Mouse (Mus musculus) intestine, embryonic 15.5 days (tissue): Measurements from ENCODE around the gene Fbxl17. TPM values are rescaled to one million over a fixed set of nuclear protein-coding genes. Genes with fewer than 3 reads are reported as not detected.

Source experiments
- ATAC-seq: fragments of 200-750 bp; cut with Nextera tagmentation; 2 replicates; pipeline ENCODE4 v1.8.0; 2017; ENCODE audit warnings: moderate TSS enrichment, moderate library complexity
- H3K27ac ChIP-seq: fragments of 300-500 bp; sonication (generic); 2 replicates; pipeline ENCODE4 v1.5.1; 2015; ENCODE audit warnings: mild to moderate bottlenecking, inconsistent platforms
- H3K27me3 ChIP-seq: fragments of 300-500 bp; sonication (generic); replicated peaks from 2 replicates; pipeline ENCODE4 v1.6.1; 2015; ENCODE audit warnings: inconsistent platforms
- H3K36me3 ChIP-seq: fragments of 300-500 bp; sonication (generic); 2 replicates; pipeline ENCODE4 v1.6.1; 2015; ENCODE audit warnings: inconsistent platforms
- H3K4me1 ChIP-seq: fragments of 300-500 bp; sonication (generic); replicated peaks from 2 replicates; pipeline ENCODE4 v1.6.1; 2015; ENCODE audit warnings: inconsistent platforms
- H3K4me2 ChIP-seq: fragments of 300-500 bp; sonication (generic); replicated peaks from 2 replicates; pipeline ENCODE4 v1.6.1; 2015; ENCODE audit warnings: mild to moderate bottlenecking, inconsistent platforms
- H3K4me3 ChIP-seq: fragments of 300-500 bp; sonication (generic); replicated peaks from 2 replicates; pipeline ENCODE4 v1.5.1; 2015; ENCODE audit warnings: inconsistent platforms
- H3K9ac ChIP-seq: fragments of 300-500 bp; sonication (generic); 2 replicates; pipeline ENCODE4 v1.6.1; 2015; ENCODE audit warnings: inconsistent platforms
- H3K9me3 ChIP-seq: fragments of 300-500 bp; sonication (generic); 2 replicates; pipeline ENCODE4 v1.6.1; 2016; ENCODE audit warnings: inconsistent platforms
- WGBS: fragments of 180-500 bp; shearing (Covaris S2); methylation state at CpG from one replicate; pipeline ENCODE4 v1.1.7; 2015; 5-methylcytosine and 5-hydroxymethylcytosine counted together
- polyA plus RNA-seq: library from polyadenylated mRNA; unstranded; fragments of >200 nt; fragmentation: Nextera tagmentation; extraction: Ambion mirVana; gene quantifications from 2 replicates; pipeline ENCODE4 v1.2.1, GENCODE M21; 2015

Fbxl17 gene
- polyA plus RNA-seq, 1 experiment from 2014 or later, result 4.4 TPM

DNA sequence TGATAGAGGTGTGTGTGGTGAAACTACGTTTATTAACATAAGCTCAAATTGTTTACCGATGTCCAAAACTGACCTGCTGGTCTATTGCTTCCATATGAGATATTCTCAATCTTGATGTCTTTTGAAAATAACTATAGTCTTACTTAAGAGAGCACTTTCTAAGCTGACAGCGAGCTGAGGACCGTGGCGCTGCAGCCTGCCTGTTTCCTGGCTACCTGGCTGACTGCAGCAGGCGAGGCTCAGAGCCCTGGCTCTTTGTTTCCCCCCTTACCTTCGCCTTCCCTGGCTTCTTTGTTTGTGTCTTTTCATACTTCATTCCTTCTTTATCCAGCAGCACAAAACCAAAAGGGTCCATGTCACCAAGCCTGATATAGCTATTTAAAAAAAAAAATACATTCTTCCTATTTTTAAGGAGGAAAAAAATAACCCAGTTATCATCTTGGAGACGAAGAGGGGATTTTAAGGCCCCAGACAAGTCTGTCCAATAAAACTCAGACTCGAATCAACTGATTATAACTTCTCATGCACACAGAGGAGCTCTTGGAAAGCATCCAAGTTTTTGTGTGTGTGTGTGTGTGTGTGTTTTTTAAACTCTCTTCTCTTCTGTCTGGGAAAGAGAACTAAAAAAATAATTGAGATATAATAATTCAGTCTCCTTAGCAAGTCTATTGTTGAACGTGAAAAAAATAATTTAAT, 48.4 kb downstream of the Fbxl17 start:
- 0 out of 2 replicates have a peak overlapping the region, but pooled peaks have one; percentile 40 for H3K27ac ChIP-seq
- no peak for ATAC-seq
- 49% methylated on average over 10 of the region's 10 CpGs for WGBS

DNA sequence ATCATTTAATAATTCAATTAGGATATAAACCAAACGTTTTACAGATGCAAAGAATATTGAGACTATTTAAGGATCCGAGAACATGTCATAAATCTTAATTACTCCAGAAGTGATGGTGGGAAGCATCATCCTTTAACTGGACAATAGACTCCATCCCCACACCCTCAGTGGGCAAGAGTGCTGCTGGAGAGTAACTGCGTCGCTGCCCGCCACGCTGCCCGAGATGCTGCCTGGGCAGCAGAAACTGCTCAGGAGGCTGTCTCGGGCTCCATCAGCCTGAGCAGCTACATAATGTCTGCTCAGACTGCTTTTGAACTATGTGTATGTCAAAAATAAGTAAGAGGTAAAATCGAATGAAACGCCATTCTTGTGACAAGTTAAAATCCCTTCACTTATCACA, 52.1 kb downstream of the Fbxl17 start:
- H3K4me2 ChIP-seq, result no peak overlapping the region
- H3K4me3 ChIP-seq, result no peak overlapping the region
- H3K9ac ChIP-seq, result no peak overlapping the region
- no peak overlapping the region for H3K27ac ChIP-seq
- H3K4me1 ChIP-seq, result no peaks in the 10 kb centered on the region
- no peaks in the 10 kb centered on the region for H3K27me3 ChIP-seq
- no peak for ATAC-seq
- 80% methylated on average over 10 of the region's 10 CpGs for WGBS
- H3K36me3 ChIP-seq, result no peaks in the 10 kb centered on the region
- H3K9me3 ChIP-seq, result no peaks in the 10 kb centered on the region

More for the DNA sequence above, 48.4 kb downstream of the Fbxl17 start:
- Histone ChIP-seq H3K27me3 (no peaks in the 10 kb centered on the region), H3K4me3 (no peak overlapping the region), H3K9me3 (no peaks in the 10 kb centered on the region), H3K4me1 (no peaks in the 10 kb centered on the region), H3K36me3 (no peaks in the 10 kb centered on the region), H3K9ac (no peak overlapping the region), H3K4me2 (no peak overlapping the region)

DNA sequence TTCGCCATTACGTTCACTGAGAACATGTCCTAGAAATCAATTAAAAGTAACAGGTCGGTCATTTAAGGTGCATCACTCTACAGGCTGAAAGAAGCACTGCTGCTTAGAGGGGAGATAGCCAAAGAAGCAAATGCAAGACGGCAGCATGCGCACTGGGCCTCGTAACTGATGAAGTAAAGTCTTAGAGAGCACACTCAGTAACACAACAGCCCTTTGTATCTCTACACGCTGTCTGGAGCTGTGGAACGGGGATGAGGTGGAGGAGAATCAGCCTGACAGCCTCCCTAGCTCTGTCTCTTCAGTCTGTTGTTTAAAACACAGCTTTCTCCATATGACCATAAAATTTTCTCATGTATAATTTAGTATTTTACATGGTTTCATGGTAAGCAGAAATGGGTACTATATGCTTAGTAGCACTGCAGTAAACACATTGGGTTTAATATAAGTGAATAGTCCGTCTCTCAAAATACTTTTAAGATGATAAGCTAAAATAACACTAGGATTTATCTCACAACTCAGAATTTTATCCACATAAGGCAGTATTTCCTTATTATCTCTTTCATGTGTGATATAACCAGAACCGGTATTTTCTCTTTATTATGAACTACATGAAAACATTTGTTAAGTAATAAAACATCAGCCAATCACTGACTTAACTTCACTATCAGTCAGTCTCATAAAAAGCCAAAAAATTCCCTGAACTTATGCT, 52.7 kb downstream of the Fbxl17 start:
- 80% methylated on average over 10 of the region's 10 CpGs for WGBS
- Histone ChIP-seq H3K4me3 (no peak overlapping the region), H3K27me3 (no peaks in the 10 kb centered on the region), H3K9me3 (no peaks in the 10 kb centered on the region), H3K4me1 (no peaks in the 10 kb centered on the region), H3K27ac (no peak overlapping the region), H3K36me3 (no peaks in the 10 kb centered on the region), H3K9ac (no peak overlapping the region), H3K4me2 (no peak overlapping the region)
- ATAC-seq, result no peak

DNA sequence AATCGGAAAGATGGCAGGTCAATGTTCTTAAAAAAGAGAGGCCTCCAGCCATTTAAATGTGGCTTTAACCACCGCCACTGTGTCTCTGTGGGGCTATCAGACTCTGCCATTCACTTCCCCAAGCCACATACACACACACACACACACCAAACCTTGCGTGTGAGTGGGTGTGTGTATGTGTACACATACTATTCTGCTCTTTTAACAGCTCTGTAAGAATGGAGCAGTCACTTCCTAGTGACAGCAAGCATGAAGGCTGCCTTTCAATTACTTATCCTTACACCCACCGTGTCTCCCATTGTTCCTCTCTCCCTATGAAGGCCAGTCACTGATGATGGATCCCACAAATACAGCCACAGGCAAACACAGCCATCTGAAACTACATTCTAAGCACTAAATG, 54.6 kb downstream of the Fbxl17 start:
- Histone ChIP-seq H3K9ac (no peak overlapping the region), H3K4me3 (no peak overlapping the region), H3K27me3 (no peaks in the 10 kb centered on the region), H3K9me3 (no peaks in the 10 kb centered on the region), H3K4me2 (no peak overlapping the region), H3K27ac (no peak overlapping the region), H3K4me1 (no peaks in the 10 kb centered on the region), H3K36me3 (no peaks in the 10 kb centered on the region)
- 85% methylated on average over 4 of the region's 4 CpGs for WGBS
- no peak for ATAC-seq

DNA sequence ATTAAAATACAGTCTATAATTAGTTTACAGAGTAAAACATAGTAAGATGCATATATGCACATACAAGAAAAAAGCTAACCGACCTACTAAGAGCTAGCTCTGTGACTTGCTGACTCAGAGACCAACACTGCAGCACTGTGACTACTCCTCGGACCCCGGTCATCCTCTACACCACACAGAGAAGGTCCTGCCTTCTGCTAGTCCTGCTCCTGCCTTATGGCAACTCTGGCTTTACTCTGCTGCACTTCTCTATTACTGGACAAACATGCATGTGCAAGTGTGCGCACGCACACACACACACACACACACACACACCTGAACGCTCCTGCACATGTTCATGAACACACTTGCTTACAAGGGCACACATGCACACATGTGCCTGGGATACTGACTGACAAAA, 62.4 kb downstream of the Fbxl17 start:
- H3K4me2 ChIP-seq, result no peak overlapping the region
- no peaks in the 10 kb centered on the region for H3K27me3 ChIP-seq
- no peak overlapping the region for H3K4me3 ChIP-seq
- H3K36me3 ChIP-seq, result no peaks in the 10 kb centered on the region
- 89% methylated on average over 6 of the region's 6 CpGs for WGBS
- H3K9me3 ChIP-seq, result no peaks in the 10 kb centered on the region
- no peak overlapping the region for H3K27ac ChIP-seq
- no peak overlapping the region for H3K9ac ChIP-seq
- ATAC-seq, result no peak
- no peaks in the 10 kb centered on the region for H3K4me1 ChIP-seq

DNA sequence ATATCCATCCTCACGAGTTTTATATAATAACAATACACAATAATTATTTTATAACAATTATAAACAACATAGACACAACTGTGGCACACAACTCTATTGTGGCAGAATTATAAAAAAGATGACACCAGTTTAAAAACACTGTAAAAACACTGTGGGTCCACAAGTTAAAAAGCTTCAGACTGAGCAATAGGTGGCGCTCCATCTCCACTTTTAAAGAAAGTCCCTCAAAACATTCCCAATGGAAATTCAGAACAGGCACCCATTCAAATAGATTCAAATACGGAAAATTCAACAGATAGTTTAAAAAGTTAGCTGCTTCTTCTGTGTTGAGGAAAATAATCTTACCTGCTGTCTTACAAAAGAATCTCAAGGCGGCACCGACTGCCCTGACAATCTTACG, 65.7 kb downstream of the Fbxl17 start:
- Histone ChIP-seq H3K4me2 (no peak overlapping the region), H3K27ac (no peak overlapping the region), H3K27me3 (no peaks in the 10 kb centered on the region), H3K9me3 (no peaks in the 10 kb centered on the region), H3K36me3 (no peaks in the 10 kb centered on the region), H3K9ac (no peak overlapping the region), H3K4me3 (no peak overlapping the region), H3K4me1 (no peaks in the 10 kb centered on the region)
- WGBS, result 55% methylated on average over 6 of the region's 6 CpGs
- ATAC-seq, result no peak

DNA sequence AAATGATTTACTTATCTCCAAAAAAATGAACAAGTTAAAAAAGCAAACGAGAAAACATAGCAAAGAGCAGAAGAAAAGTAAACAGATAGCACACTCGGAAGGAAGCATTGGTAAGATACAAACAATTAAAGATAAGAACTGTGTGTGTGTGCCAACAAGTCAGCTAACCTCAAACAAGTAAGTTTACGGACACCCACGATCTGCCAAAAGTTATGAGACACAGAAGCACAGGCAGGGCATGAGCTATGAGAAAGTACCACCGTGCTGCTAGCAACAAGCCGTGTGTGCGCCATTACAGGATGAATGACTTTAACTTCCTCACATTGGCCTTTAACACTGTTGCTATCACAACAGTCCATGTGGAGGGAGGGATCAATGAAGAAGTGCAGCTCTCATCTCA, 68.2 kb downstream of the Fbxl17 start:
- Histone ChIP-seq H3K9me3 (no peaks in the 10 kb centered on the region), H3K27me3 (no peaks in the 10 kb centered on the region), H3K4me3 (no peak overlapping the region), H3K36me3 (no peaks in the 10 kb centered on the region), H3K4me1 (no peaks in the 10 kb centered on the region), H3K27ac (no peak overlapping the region), H3K9ac (no peak overlapping the region), H3K4me2 (no peak overlapping the region)
- ATAC-seq, result no peak
- WGBS, result 35% methylated on average over 7 of the region's 7 CpGs

DNA sequence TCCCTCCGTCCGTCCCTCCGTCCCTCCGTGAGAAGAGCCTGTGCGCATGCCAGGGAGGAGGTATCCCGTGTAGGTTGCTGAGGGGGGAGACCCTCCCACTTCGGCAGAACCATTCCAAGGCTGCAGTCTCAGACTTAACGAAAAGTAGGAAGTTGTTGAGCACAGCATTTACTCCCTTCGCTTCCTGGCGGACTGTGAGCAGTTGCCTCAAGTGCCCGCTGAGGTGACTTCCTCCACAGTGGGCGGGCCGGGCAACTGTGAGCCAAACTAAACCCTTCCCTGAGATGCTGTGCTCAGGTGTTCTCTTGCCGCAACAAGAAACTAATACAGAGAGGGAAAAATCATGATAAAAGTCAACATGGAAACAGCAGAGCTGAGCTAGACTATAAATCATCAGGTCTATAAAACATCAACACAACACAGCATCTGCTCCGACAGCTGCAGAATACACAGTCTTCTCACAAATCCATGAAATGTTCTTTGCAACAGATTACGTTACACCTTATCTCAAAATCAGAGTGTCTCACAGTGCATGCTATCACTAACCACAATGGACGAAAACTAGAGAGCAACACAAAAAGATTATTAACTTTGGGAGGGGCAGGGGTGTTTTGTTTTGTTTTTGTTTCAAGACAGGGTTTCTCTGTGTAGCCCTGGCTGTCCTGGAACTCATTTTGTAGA, 69.3 kb downstream of the Fbxl17 start:
- Histone ChIP-seq H3K4me2 (peak overlapping the region; percentile 44), H3K9ac (no peak overlapping the region), H3K27me3 (no peaks in the 10 kb centered on the region), H3K4me1 (no peaks in the 10 kb centered on the region), H3K27ac (no peak overlapping the region), H3K36me3 (no peaks in the 10 kb centered on the region), H3K9me3 (no peaks in the 10 kb centered on the region), H3K4me3 (no peak overlapping the region)
- 57% methylated on average over 17 of the region's 17 CpGs for WGBS
- ATAC-seq, result no peak

DNA sequence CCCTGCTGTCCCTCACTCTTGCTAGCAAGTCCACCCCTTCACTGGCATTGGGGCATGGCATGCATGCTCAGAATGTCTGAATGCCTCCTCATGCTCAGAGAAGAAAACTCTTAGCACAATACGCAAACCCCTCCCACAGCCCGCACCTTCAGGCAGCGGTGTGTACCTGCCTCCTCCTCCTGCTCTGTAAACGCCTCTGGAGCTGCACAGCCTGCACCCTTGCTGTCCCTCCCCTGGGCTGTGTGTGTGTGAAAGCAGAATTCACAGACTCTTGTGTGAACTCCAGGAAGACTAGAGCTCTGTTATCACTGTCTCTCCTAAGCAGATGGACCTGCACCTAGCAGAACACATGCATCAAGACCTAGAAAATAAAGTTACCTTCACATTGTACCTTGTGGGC, 76.0 kb downstream of the Fbxl17 start:
- Histone ChIP-seq H3K36me3 (no peaks in the 10 kb centered on the region), H3K4me3 (no peak overlapping the region), H3K9ac (no peak overlapping the region), H3K27me3 (no peaks in the 10 kb centered on the region), H3K4me1 (no peaks in the 10 kb centered on the region), H3K27ac (no peak overlapping the region), H3K9me3 (no peaks in the 10 kb centered on the region), H3K4me2 (no peak overlapping the region)
- no peak for ATAC-seq
- WGBS, result 78% methylated on average over 4 of the region's 4 CpGs

DNA sequence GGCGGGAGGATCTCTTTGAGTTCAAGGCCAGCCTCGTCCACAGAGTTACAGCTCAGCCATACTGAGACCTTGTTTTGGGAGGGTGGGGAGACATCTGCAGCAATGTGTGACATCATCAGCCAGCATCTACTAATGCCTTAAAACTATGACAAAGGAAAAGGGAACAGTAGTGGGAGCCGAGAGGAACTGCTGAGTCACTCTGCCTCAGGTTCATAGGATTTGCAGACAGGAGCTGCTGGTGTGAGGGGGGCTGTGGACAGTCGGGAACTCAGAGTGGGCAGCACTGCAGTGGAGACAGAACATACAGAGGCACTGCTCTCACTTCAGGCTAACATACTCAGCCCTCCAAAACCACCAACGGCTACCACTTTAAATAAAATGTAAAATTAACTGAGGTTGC, 77.1 kb downstream of the Fbxl17 start:
- 89% methylated on average over 5 of the region's 5 CpGs for WGBS
- ATAC-seq, result no peak
- no peaks in the 10 kb centered on the region for H3K9me3 ChIP-seq
- no peak overlapping the region for H3K4me2 ChIP-seq
- no peak overlapping the region for H3K27ac ChIP-seq
- H3K36me3 ChIP-seq, result no peaks in the 10 kb centered on the region
- H3K4me1 ChIP-seq, result no peaks in the 10 kb centered on the region
- H3K27me3 ChIP-seq, result no peaks in the 10 kb centered on the region
- no peak overlapping the region for H3K9ac ChIP-seq
- H3K4me3 ChIP-seq, result no peak overlapping the region

DNA sequence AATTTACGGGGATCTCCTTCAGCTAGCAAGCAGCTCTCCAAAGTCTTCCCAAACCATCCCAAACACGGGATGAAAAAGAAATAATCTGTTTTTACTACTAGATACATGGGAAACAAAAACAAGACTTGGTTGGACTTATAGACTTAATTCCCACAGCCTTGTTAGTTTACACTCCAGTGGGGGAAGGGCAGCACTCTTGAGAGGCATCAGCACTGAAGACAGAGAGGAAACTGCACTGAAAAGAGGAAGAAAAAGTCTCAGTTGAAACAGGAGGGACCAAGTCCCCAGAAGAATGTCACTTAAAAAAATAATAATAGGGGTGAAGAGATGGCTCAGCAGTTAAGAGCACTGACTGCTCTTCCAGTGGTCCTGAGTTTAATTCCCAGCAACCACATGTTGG, 78.0 kb downstream of the Fbxl17 start:
- H3K27ac ChIP-seq, result no peak overlapping the region
- H3K4me2 ChIP-seq, result no peak overlapping the region
- H3K4me3 ChIP-seq, result no peak overlapping the region
- H3K27me3 ChIP-seq, result no peaks in the 10 kb centered on the region
- 81% methylated on average over 2 of the region's 2 CpGs for WGBS
- H3K9ac ChIP-seq, result no peak overlapping the region
- ATAC-seq, result no peak
- no peaks in the 10 kb centered on the region for H3K36me3 ChIP-seq
- no peaks in the 10 kb centered on the region for H3K9me3 ChIP-seq
- H3K4me1 ChIP-seq, result no peaks in the 10 kb centered on the region

DNA sequence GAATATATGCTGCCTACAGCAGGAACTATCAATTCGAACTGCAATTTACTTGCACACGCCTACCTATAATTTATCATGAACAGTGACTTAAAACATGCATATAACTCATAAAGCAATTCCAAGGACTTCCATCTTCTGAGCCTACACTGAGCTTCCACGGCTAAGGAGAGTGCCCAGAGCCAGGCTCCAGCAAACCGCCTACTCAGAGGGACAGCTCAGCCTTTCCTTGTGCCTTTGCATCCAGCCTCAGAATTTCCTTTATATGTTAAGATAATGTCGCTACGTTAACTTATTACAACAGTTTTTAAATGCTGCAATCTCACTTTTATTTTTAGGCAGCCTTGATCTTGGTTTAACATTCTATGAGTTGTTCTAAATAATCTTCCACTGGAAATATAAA, 80.3 kb downstream of the Fbxl17 start:
- ATAC-seq, result no peak
- Histone ChIP-seq H3K4me1 (no peaks in the 10 kb centered on the region), H3K9me3 (no peaks in the 10 kb centered on the region), H3K27ac (no peak overlapping the region), H3K27me3 (no peaks in the 10 kb centered on the region), H3K9ac (no peak overlapping the region), H3K4me2 (no peak overlapping the region), H3K4me3 (no peak overlapping the region), H3K36me3 (no peaks in the 10 kb centered on the region)
- WGBS, result 84% methylated on average over 6 of the region's 6 CpGs
